Mouse (Mus musculus): ENCODE data around the gene Orm1. TPM values are rescaled to one million over a fixed set of nuclear protein-coding genes. Genes with fewer than 3 reads are reported as not detected.

Gene Orm1
- polyA plus RNA-seq, 1 experiment from 2014 or later = not detected

GRCm38 (mm10) chr4:63371890-63372289, 27.5 kb downstream of the Orm1 start:
- H3K27me3 ChIP-seq (ENCODE audit: control insufficient read depth, insufficient read depth, low read length) = no peaks in the 10 kb centered on the region
- ATAC-seq (ENCODE audit: insufficient read depth, low FRiP score, low TSS enrichment) (no peak), DNase-seq (ENCODE audit: low spot score) (no peak)
- H3K4me2 ChIP-seq (ENCODE audit: low read depth) = no peak overlapping the region
- H3K9ac ChIP-seq (ENCODE audit: low read length) = no peak overlapping the region
- H3K4me1 ChIP-seq (ENCODE audit: control insufficient read depth, insufficient read depth, low read length) = no peaks in the 10 kb centered on the region
- H3K27ac ChIP-seq (ENCODE audit: low read depth, low read length) = no peak overlapping the region
- peaks cover 2% of the 10 kb centered on the region for H3K36me3 ChIP-seq (ENCODE audit: control insufficient read depth, insufficient read depth, low read length)
- no peak overlapping the region for H3K4me3 ChIP-seq (ENCODE audit: low read depth, low read length)
- WGBS = 58% methylated on average over 3 of the region's 3 CpGs
- H3K9me3 ChIP-seq (ENCODE audit: control insufficient read depth, low read length) = no peaks in the 10 kb centered on the region

GRCm38 (mm10) chr4:63373404-63373803, 29.0 kb downstream of the Orm1 start:
- Histone ChIP-seq H3K27ac (ENCODE audit: low read depth, low read length) (no peak overlapping the region), H3K4me2 (ENCODE audit: low read depth) (no peak overlapping the region), H3K4me1 (ENCODE audit: control insufficient read depth, insufficient read depth, low read length) (no peaks in the 10 kb centered on the region), H3K9me3 (ENCODE audit: control insufficient read depth, low read length) (no peaks in the 10 kb centered on the region), H3K4me3 (ENCODE audit: low read depth, low read length) (no peak overlapping the region), H3K9ac (ENCODE audit: low read length) (no peak overlapping the region), H3K36me3 (ENCODE audit: control insufficient read depth, insufficient read depth, low read length) (peaks cover 2% of the 10 kb centered on the region), H3K27me3 (ENCODE audit: control insufficient read depth, insufficient read depth, low read length) (no peaks in the 10 kb centered on the region)
- DNase-seq (ENCODE audit: low spot score) (no peak), ATAC-seq (ENCODE audit: insufficient read depth, low FRiP score, low TSS enrichment) (no peak)
- WGBS = 95% methylated on average over 8 of the region's 8 CpGs

GRCm38 (mm10) chr4:63374331-63374730, 30.0 kb downstream of the Orm1 start:
- no peak overlapping the region for H3K27ac ChIP-seq (ENCODE audit: low read depth, low read length)
- WGBS = 78% methylated on average over 12 of the region's 12 CpGs
- no peaks in the 10 kb centered on the region for H3K9me3 ChIP-seq (ENCODE audit: control insufficient read depth, low read length)
- no peak overlapping the region for H3K4me2 ChIP-seq (ENCODE audit: low read depth)
- H3K4me3 ChIP-seq (ENCODE audit: low read depth, low read length) = no peak overlapping the region
- no peaks in the 10 kb centered on the region for H3K4me1 ChIP-seq (ENCODE audit: control insufficient read depth, insufficient read depth, low read length)
- DNase-seq (ENCODE audit: low spot score) (no peak), ATAC-seq (ENCODE audit: insufficient read depth, low FRiP score, low TSS enrichment) (no peak)
- no peaks in the 10 kb centered on the region for H3K27me3 ChIP-seq (ENCODE audit: control insufficient read depth, insufficient read depth, low read length)
- no peak overlapping the region for H3K9ac ChIP-seq (ENCODE audit: low read length)
- peaks cover 4% of the 10 kb centered on the region for H3K36me3 ChIP-seq (ENCODE audit: control insufficient read depth, insufficient read depth, low read length)

GRCm38 (mm10) chr4:63375367-63375766, 31.0 kb downstream of the Orm1 start:
- Histone ChIP-seq H3K4me3 (ENCODE audit: low read depth, low read length) (no peak overlapping the region), H3K27ac (ENCODE audit: low read depth, low read length) (no peak overlapping the region), H3K4me1 (ENCODE audit: control insufficient read depth, insufficient read depth, low read length) (no peaks in the 10 kb centered on the region), H3K27me3 (ENCODE audit: control insufficient read depth, insufficient read depth, low read length) (no peaks in the 10 kb centered on the region), H3K4me2 (ENCODE audit: low read depth) (no peak overlapping the region), H3K36me3 (ENCODE audit: control insufficient read depth, insufficient read depth, low read length) (peaks cover 4% of the 10 kb centered on the region), H3K9me3 (ENCODE audit: control insufficient read depth, low read length) (no peaks in the 10 kb centered on the region), H3K9ac (ENCODE audit: low read length) (no peak overlapping the region)
- ATAC-seq (ENCODE audit: insufficient read depth, low FRiP score, low TSS enrichment) (no peak), DNase-seq (ENCODE audit: low spot score) (no peak)
- WGBS = 81% methylated on average over 1 of the region's 1 CpGs

GRCm38 (mm10) chr4:63377483-63377882, 33.1 kb downstream of the Orm1 start:
- H3K27ac ChIP-seq (ENCODE audit: low read depth, low read length) = no peak overlapping the region
- no peaks in the 10 kb centered on the region for H3K9me3 ChIP-seq (ENCODE audit: control insufficient read depth, low read length)
- ATAC-seq (ENCODE audit: insufficient read depth, low FRiP score, low TSS enrichment) (no peak), DNase-seq (ENCODE audit: low spot score) (no peak)
- peaks cover 7% of the 10 kb centered on the region; the same call in 1 of the 2 replicates for H3K36me3 ChIP-seq (ENCODE audit: control insufficient read depth, insufficient read depth, low read length)
- no peaks in the 10 kb centered on the region for H3K27me3 ChIP-seq (ENCODE audit: control insufficient read depth, insufficient read depth, low read length)
- H3K4me3 ChIP-seq (ENCODE audit: low read depth, low read length) = no peak overlapping the region
- H3K4me1 ChIP-seq (ENCODE audit: control insufficient read depth, insufficient read depth, low read length) = no peaks in the 10 kb centered on the region
- H3K4me2 ChIP-seq (ENCODE audit: low read depth) = no peak overlapping the region
- 72% methylated on average over 7 of the region's 7 CpGs for WGBS
- H3K9ac ChIP-seq (ENCODE audit: low read length) = no peak overlapping the region

- H3K27me3 ChIP-seq (ENCODE audit: control insufficient read depth, insufficient read depth, low read length) = no peaks in the 10 kb centered on the region
- peaks cover 5% of the 10 kb centered on the region; the same call in 1 of the 2 replicates for H3K36me3 ChIP-seq (ENCODE audit: control insufficient read depth, insufficient read depth, low read length)
- no peak overlapping the region for H3K9ac ChIP-seq (ENCODE audit: low read length)
- no peak overlapping the region for H3K27ac ChIP-seq (ENCODE audit: low read depth, low read length)
- no peaks in the 10 kb centered on the region for H3K9me3 ChIP-seq (ENCODE audit: control insufficient read depth, low read length)
- no peaks in the 10 kb centered on the region for H3K4me1 ChIP-seq (ENCODE audit: control insufficient read depth, insufficient read depth, low read length)
- WGBS = 91% methylated on average over 4 of the region's 4 CpGs
- no peak overlapping the region for H3K4me2 ChIP-seq (ENCODE audit: low read depth)
- DNase-seq (ENCODE audit: low spot score) (no peak), ATAC-seq (ENCODE audit: insufficient read depth, low FRiP score, low TSS enrichment) (no peak)
- no peak overlapping the region for H3K4me3 ChIP-seq (ENCODE audit: low read depth, low read length)
Observed at GRCm38 (mm10) chr4:63382676-63383369, 38.5 kb downstream of the Orm1 start.

GRCm38 (mm10) chr4:63383474-63383873, 39.1 kb downstream of the Orm1 start:
- H3K4me3 ChIP-seq (ENCODE audit: low read depth, low read length) = no peak overlapping the region
- H3K27ac ChIP-seq (ENCODE audit: low read depth, low read length) = no peak overlapping the region
- H3K36me3 ChIP-seq (ENCODE audit: control insufficient read depth, insufficient read depth, low read length) = peaks cover 5% of the 10 kb centered on the region; the same call in 1 of the 2 replicates
- no peak overlapping the region for H3K4me2 ChIP-seq (ENCODE audit: low read depth)
- no peak overlapping the region for H3K9ac ChIP-seq (ENCODE audit: low read length)
- H3K27me3 ChIP-seq (ENCODE audit: control insufficient read depth, insufficient read depth, low read length) = no peaks in the 10 kb centered on the region
- DNase-seq (ENCODE audit: low spot score) = no peak
- ATAC-seq (ENCODE audit: insufficient read depth, low FRiP score, low TSS enrichment) = no peak
- 75% methylated on average over 12 of the region's 12 CpGs for WGBS
- peaks cover under 1% of the 10 kb centered on the region; the same call in 1 of the 2 replicates for H3K4me1 ChIP-seq (ENCODE audit: control insufficient read depth, insufficient read depth, low read length)
- no peaks in the 10 kb centered on the region for H3K9me3 ChIP-seq (ENCODE audit: control insufficient read depth, low read length)

- 91% methylated on average over 4 of the region's 4 CpGs for WGBS
- ATAC-seq (ENCODE audit: insufficient read depth, low FRiP score, low TSS enrichment) = no peak
- no peak for DNase-seq (ENCODE audit: low spot score)
- no peak overlapping the region for H3K4me3 ChIP-seq (ENCODE audit: low read depth, low read length)
- H3K27ac ChIP-seq (ENCODE audit: low read depth, low read length) = no peak overlapping the region
- no peak overlapping the region for H3K4me2 ChIP-seq (ENCODE audit: low read depth)
- H3K9ac ChIP-seq (ENCODE audit: low read length) = no peak overlapping the region
- H3K4me1 ChIP-seq (ENCODE audit: control insufficient read depth, insufficient read depth, low read length) = peaks cover 7% of the 10 kb centered on the region
- H3K9me3 ChIP-seq (ENCODE audit: control insufficient read depth, low read length) = no peaks in the 10 kb centered on the region
- H3K36me3 ChIP-seq (ENCODE audit: control insufficient read depth, insufficient read depth, low read length) = peaks cover 3% of the 10 kb centered on the region; the same call in 1 of the 2 replicates
- H3K27me3 ChIP-seq (ENCODE audit: control insufficient read depth, insufficient read depth, low read length) = no peaks in the 10 kb centered on the region
Observed at GRCm38 (mm10) chr4:63384262-63384661, 39.9 kb downstream of the Orm1 start.

- Histone ChIP-seq H3K27ac (ENCODE audit: low read depth, low read length) (no peak overlapping the region), H3K36me3 (ENCODE audit: control insufficient read depth, insufficient read depth, low read length) (peaks cover 3% of the 10 kb centered on the region; the same call in 1 of the 2 replicates), H3K4me3 (ENCODE audit: low read depth, low read length) (no peak overlapping the region), H3K9ac (ENCODE audit: low read length) (no peak overlapping the region), H3K27me3 (ENCODE audit: control insufficient read depth, insufficient read depth, low read length) (no peaks in the 10 kb centered on the region), H3K4me1 (ENCODE audit: control insufficient read depth, insufficient read depth, low read length) (peaks cover 13% of the 10 kb centered on the region), H3K9me3 (ENCODE audit: control insufficient read depth, low read length) (no peaks in the 10 kb centered on the region), H3K4me2 (ENCODE audit: low read depth) (no peak overlapping the region)
- 95% methylated on average over 3 of the region's 3 CpGs for whole genome bisulfite sequencing
- DNase-seq (ENCODE audit: low spot score) (no peak), ATAC-seq (ENCODE audit: insufficient read depth, low FRiP score, low TSS enrichment) (no peak)
Observed at GRCm38 (mm10) chr4:63385253-63385652, 40.9 kb downstream of the Orm1 start.

All from neural tube, embryonic 11.5 days (tissue).